Mouse (Mus musculus) CH12.LX (cell line): ENCODE data around the gene Gm42715.

Source experiments
- CHD2 ChIP-seq: IDR thresholded peaks from 2 replicates; pipeline ENCODE4 v1.6.1; 2011; ENCODE audit warnings: low read length, improper control_type of control experiment
- CTCF ChIP-seq, 2 experiments: IDR thresholded peaks in 1 of 2; conservative IDR thresholded peaks in 1 of 2; 2 replicates each; pipeline ENCODE4 v1.5.1; 2011 to 2012; ENCODE audit warnings: low read depth in 2 of 2, low read length in 2 of 2, improper control_type of control experiment in 1 of 2, inconsistent platforms in 1 of 2, mild to moderate bottlenecking in 1 of 2, moderate library complexity in 1 of 2
- E2F4 ChIP-seq: IDR thresholded peaks from 2 replicates; pipeline ENCODE4 v1.6.1; 2011; ENCODE audit warnings: low read depth, low read length, improper control_type of control experiment; ENCODE audit not compliant: insufficient replicate concordance
- ELF1 ChIP-seq: IDR thresholded peaks from 2 replicates; pipeline ENCODE4 v1.6.1; 2014; ENCODE audit warnings: low read depth, mild to moderate bottlenecking, inconsistent platforms, low read length, improper control_type of control experiment
- EP300 ChIP-seq: IDR thresholded peaks from 2 replicates; pipeline ENCODE4 v1.6.1; 2011; ENCODE audit warnings: low read length, improper control_type of control experiment
- GABPA ChIP-seq: IDR thresholded peaks from 2 replicates; pipeline ENCODE4 v1.6.1; 2012; ENCODE audit warnings: low read depth, low read length, improper control_type of control experiment, inconsistent platforms; ENCODE audit not compliant: insufficient replicate concordance
- HCFC1 ChIP-seq: IDR thresholded peaks from 2 replicates; pipeline ENCODE4 v1.6.1; 2012; ENCODE audit warnings: low read depth, mild to moderate bottlenecking, inconsistent platforms, low read length, improper control_type of control experiment
- POLR2A ChIP-seq: IDR thresholded peaks from 2 replicates; pipeline ENCODE4 v1.6.1; 2011; ENCODE audit warnings: low read depth, mild to moderate bottlenecking, improper control_type of control experiment, low read length
- SMC3 ChIP-seq: IDR thresholded peaks from 2 replicates; pipeline ENCODE4 v1.6.1; 2011; ENCODE audit warnings: low read depth, low read length, improper control_type of control experiment
- TCF12 ChIP-seq: IDR thresholded peaks from 2 replicates; pipeline ENCODE4 v1.6.1; 2014; ENCODE audit warnings: low read depth, mild to moderate bottlenecking, inconsistent platforms, low read length, improper control_type of control experiment
- USF1 ChIP-seq: IDR thresholded peaks from 2 replicates; pipeline ENCODE4 v1.6.1; 2014; ENCODE audit warnings: low read depth, mild to moderate bottlenecking, inconsistent platforms, low read length, improper control_type of control experiment
- USF2 ChIP-seq: conservative IDR thresholded peaks from 2 replicates; pipeline ENCODE4 v1.6.1; 2011; ENCODE audit warnings: low read depth, low read length, improper control_type of control experiment
- ZC3H11A ChIP-seq: IDR thresholded peaks from 2 replicates; pipeline ENCODE4 v1.6.1; 2012; ENCODE audit warnings: low read depth, mild to moderate bottlenecking, inconsistent platforms, low read length, improper control_type of control experiment

DNA sequence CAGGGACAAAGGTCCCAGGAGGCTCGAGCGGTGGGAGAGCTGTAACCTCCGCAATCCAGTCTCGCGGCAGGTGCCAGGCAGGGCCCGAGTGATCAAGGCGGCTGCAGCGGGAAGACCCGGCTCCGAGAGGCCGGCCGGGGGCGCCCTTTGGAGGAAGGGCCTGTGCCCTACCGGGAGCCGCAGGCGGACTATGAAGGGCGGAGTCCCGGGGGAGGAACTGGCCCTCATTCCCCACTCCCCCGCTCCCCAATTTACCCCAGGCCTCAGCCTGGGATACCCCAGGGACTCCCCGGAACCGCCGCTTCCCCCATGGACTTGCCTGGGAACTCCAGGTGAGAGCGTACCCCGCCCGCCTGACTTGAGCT lies 47.8 kb upstream of the Gm42715 start:
- TF ChIP-seq USF2 (no peak), TCF12 (no peak; the same call in 1 of the 2 replicates), CTCF (conservative IDR thresholded peaks at IDR 0.05 in 1 of 2, IDR thresholded peaks at IDR 0.05 in 1 of 2; ENCODE audit: low read depth in 2 of 2, low read length in 2 of 2) (peak in 1 of 2 experiments; percentile 50; a peak in 2 of 4 replicates), POLR2A (no peak), EP300 (no peak; the same call in 1 of the 2 replicates), HCFC1 (no peak), SMC3 (no peak), E2F4 (no peak), GABPA (no peak), ELF1 (no peak), USF1 (no peak), ZC3H11A (no peak), CHD2 (no peak)
